Mouse (Mus musculus) ES-E14 (cell line): ENCODE measurements around the gene Trip10. TPM values are rescaled to one million over a fixed set of nuclear protein-coding genes. Genes with fewer than 3 reads are reported as not detected.

Experiments
- DNase-seq: peaks from one replicate; pipeline ENCODE4 v3.0.0-alpha.2; 2013; ENCODE audit warnings: low read depth, low spot score
- H3K27ac ChIP-seq: 2 replicates; pipeline ENCODE4 v1.5.1; 2012; ENCODE audit warnings: low read depth, mild to moderate bottlenecking, low read length, moderate library complexity, mixed read lengths; ENCODE audit not compliant: poor library complexity, insufficient read depth, severe bottlenecking
- H3K36me3 ChIP-seq: 2 replicates; pipeline ENCODE4 v1.6.1; 2012; ENCODE audit warnings: mild to moderate bottlenecking, low read length, moderate library complexity, mixed read lengths; ENCODE audit not compliant: control insufficient read depth, poor library complexity, insufficient read depth, severe bottlenecking
- H3K4me1 ChIP-seq, 2 experiments: fragments of 150-350 bp in 1 of 2; sonication (generic) in 1 of 2; 2 replicates each; pipeline ENCODE4 v1.6.1; 2012; ENCODE audit warnings: low read length in 2 of 2, mild to moderate bottlenecking in 1 of 2, mixed read lengths in 1 of 2; ENCODE audit not compliant: control insufficient read depth in 2 of 2, insufficient read depth in 2 of 2, poor library complexity in 1 of 2
- H3K4me3 ChIP-seq, 2 experiments: fragments of 150-350 bp in 1 of 2; sonication (generic) in 1 of 2; 2 replicates each; pipeline ENCODE4 v1.5.1; 2012; ENCODE audit warnings: low read length in 2 of 2, low read depth in 1 of 2, mild to moderate bottlenecking in 1 of 2, mixed read lengths in 1 of 2; ENCODE audit not compliant: insufficient read depth in 1 of 2, poor library complexity in 1 of 2, severe bottlenecking in 1 of 2
- H3K9ac ChIP-seq: 2 replicates; pipeline ENCODE4 v1.6.1; 2012; ENCODE audit warnings: low read depth, mild to moderate bottlenecking, low read length, mixed read lengths; ENCODE audit not compliant: poor library complexity, insufficient read depth, severe bottlenecking
- H3K9me3 ChIP-seq: fragments of 150-350 bp; sonication (generic); 2 replicates; pipeline ENCODE4 v1.6.1; 2012; ENCODE audit warnings: low read depth, mild to moderate bottlenecking, low read length; ENCODE audit not compliant: control insufficient read depth, insufficient read depth
- CHD2 ChIP-seq: IDR thresholded peaks from 2 replicates; pipeline ENCODE4 v1.6.1; 2014; ENCODE audit warnings: mild to moderate bottlenecking, low read depth, low read length, inconsistent platforms
- HCFC1 ChIP-seq: IDR thresholded peaks from 2 replicates; pipeline ENCODE4 v1.6.1; 2012; ENCODE audit warnings: low read length, inconsistent platforms, borderline replicate concordance; ENCODE audit not compliant: insufficient read depth
- MAFK ChIP-seq: IDR thresholded peaks from 2 replicates; pipeline ENCODE4 v1.6.1; 2014; ENCODE audit warnings: mild to moderate bottlenecking, low read depth, low read length, inconsistent platforms; ENCODE audit not compliant: insufficient read depth
- ZC3H11A ChIP-seq: IDR thresholded peaks from 2 replicates; pipeline ENCODE4 v1.6.1; 2012; ENCODE audit warnings: low read depth, mild to moderate bottlenecking, inconsistent platforms, low read length, borderline replicate concordance
- ZNF384 ChIP-seq: IDR thresholded peaks from 2 replicates; pipeline ENCODE4 v1.6.1; 2012; ENCODE audit warnings: low read depth, low read length, inconsistent platforms
- in situ Hi-C, 2 experiments: fragments of 600-800 bp; cut with MboI; formaldehyde crosslinking; loops; one replicate each; pipeline ENCODE4 v1.15.1; 2025; ENCODE audit warnings: low sequenced_read_pairs in 2 of 2, inconsistent platforms in 1 of 2; ENCODE audit not compliant: unreplicated experiment in 2 of 2
- total RNA-seq: library from RNA; depleted of rRNA; stranded (reverse); fragments of 300-350 nt; gene quantifications from 2 replicates; pipeline ENCODE4 v1.2.3, GENCODE M21; 2012

Gene Trip10
- total RNA-seq, 1 experiment: 40.6 TPM

GRCm38 (mm10) chr17:57232200-57232599 lies 17.1 kb upstream of the Trip10 start:
- TF ChIP-seq ZC3H11A (no peak), HCFC1 (no peak), ZNF384 (no peak), CHD2 (no peak), MAFK (no peak)
- Histone ChIP-seq H3K27ac (no peak overlapping the region), H3K36me3 (peaks cover 17% of the 10 kb centered on the region), H3K9me3 (no peaks in the 10 kb centered on the region), H3K9ac (no peak overlapping the region), H3K4me1 (no peaks in the 10 kb centered on the region), H3K4me3 (no peak overlapping the region)
- in situ Hi-C loops: no loop called here
- DNase-seq: no peak

- no peak overlapping the region for H3K27ac ChIP-seq
- no peaks in the 10 kb centered on the region for H3K9me3 ChIP-seq
- in situ Hi-C loops: no loop called here
- H3K9ac ChIP-seq: no peak overlapping the region
- TF ChIP-seq ZNF384: no peak
- no peak for TF ChIP-seq HCFC1
- no peak for TF ChIP-seq ZC3H11A
- no peak for TF ChIP-seq CHD2
- no peak for TF ChIP-seq MAFK
- H3K4me1 ChIP-seq: no peaks in the 10 kb centered on the region
- no peak for DNase-seq
- H3K4me3 ChIP-seq: no peak overlapping the region
- H3K36me3 ChIP-seq: peaks cover 23% of the 10 kb centered on the region
These were observed 16.2 kb upstream of the Trip10 start for GRCm38 (mm10) chr17:57233038-57233437.

- Histone ChIP-seq H3K9ac (no peak overlapping the region), H3K27ac (no peak overlapping the region), H3K9me3 (no peaks in the 10 kb centered on the region), H3K36me3 (peaks cover 23% of the 10 kb centered on the region), H3K4me1 (no peaks in the 10 kb centered on the region), H3K4me3 (no peak overlapping the region)
- TF ChIP-seq MAFK (no peak), ZC3H11A (no peak), CHD2 (no peak), HCFC1 (no peak), ZNF384 (no peak)
- DNase-seq: no peak
- in situ Hi-C loops: no loop called here
These were observed 14.9 kb upstream of the Trip10 start for GRCm38 (mm10) chr17:57234254-57234928.

- no peak for DNase-seq
- TF ChIP-seq ZNF384: no peak
- TF ChIP-seq HCFC1: no peak
- TF ChIP-seq ZC3H11A: no peak
- no peak for TF ChIP-seq MAFK
- no peak for TF ChIP-seq CHD2
- Histone ChIP-seq H3K4me3 (no peak overlapping the region), H3K4me1 (no peaks in the 10 kb centered on the region), H3K9ac (no peak overlapping the region), H3K9me3 (no peaks in the 10 kb centered on the region), H3K36me3 (peaks cover 23% of the 10 kb centered on the region), H3K27ac (no peak overlapping the region)
- in situ Hi-C loops: no loop called here
These were observed 13.5 kb upstream of the Trip10 start for GRCm38 (mm10) chr17:57235803-57236202.

- Histone ChIP-seq H3K27ac (no peak overlapping the region), H3K4me1 (no peaks in the 10 kb centered on the region), H3K9ac (no peak overlapping the region), H3K9me3 (no peaks in the 10 kb centered on the region), H3K36me3 (peaks cover 27% of the 10 kb centered on the region), H3K4me3 (no peak overlapping the region)
- DNase-seq: no peak
- in situ Hi-C loops: no loop called here
- TF ChIP-seq CHD2 (no peak), ZC3H11A (no peak)
These were observed 12.1 kb upstream of the Trip10 start for GRCm38 (mm10) chr17:57237181-57237580.
